Mouse (Mus musculus) heart, embryonic 16.5 days (tissue): ENCODE measurements around the gene Rgsl1. TPM values are rescaled to one million over a fixed set of nuclear protein-coding genes. Genes with fewer than 3 reads are reported as not detected.
"Not testable (repeated sequence)": the region's sequence is repeated elsewhere in the genome, so short reads cannot be mapped to it uniquely, and the experiment has no call there.

ENCODE experiments used
- ATAC-seq: fragments of 200-750 bp; cut with Nextera tagmentation; replicated peaks from 2 replicates; pipeline ENCODE4 v1.8.0; 2017; ENCODE audit warnings: moderate number of reproducible peaks; ENCODE audit not compliant: insufficient read depth, low FRiP score; ENCODE audit errors: extremely low read depth
- H3K27ac ChIP-seq: fragments of 300-500 bp; sonication (generic); 2 replicates; pipeline ENCODE4 v1.5.1; 2014; ENCODE audit warnings: mild to moderate bottlenecking, low read length, control low read depth, moderate library complexity
- H3K27me3 ChIP-seq: fragments of 300-500 bp; sonication (generic); 2 replicates; pipeline ENCODE4 v1.6.1; 2014; ENCODE audit warnings: low read length, mixed read lengths; ENCODE audit not compliant: control insufficient read depth, insufficient read depth
- H3K36me3 ChIP-seq: fragments of 300-500 bp; sonication (generic); 2 replicates; pipeline ENCODE4 v1.6.1; 2014; ENCODE audit not compliant: control insufficient read depth, insufficient read depth
- H3K4me1 ChIP-seq: fragments of 300-500 bp; sonication (generic); 2 replicates; pipeline ENCODE4 v1.6.1; 2014; ENCODE audit warnings: low read length, mixed read lengths; ENCODE audit not compliant: control insufficient read depth, insufficient read depth
- H3K4me2 ChIP-seq: fragments of 300-500 bp; sonication (generic); 2 replicates; pipeline ENCODE4 v1.6.1; 2014; ENCODE audit warnings: low read depth, mild to moderate bottlenecking, control low read depth, low read length
- H3K4me3 ChIP-seq: fragments of 300-500 bp; sonication (generic); 2 replicates; pipeline ENCODE4 v1.5.1; 2014; ENCODE audit warnings: mild to moderate bottlenecking, control low read depth, low read length
- H3K9ac ChIP-seq: fragments of 300-500 bp; sonication (generic); 2 replicates; pipeline ENCODE4 v1.6.1; 2014; ENCODE audit warnings: low read length, control low read depth
- H3K9me3 ChIP-seq: fragments of 300-500 bp; sonication (generic); replicated peaks from 2 replicates; pipeline ENCODE4 v1.6.1; 2016; ENCODE audit warnings: low read length; ENCODE audit not compliant: control insufficient read depth
- WGBS: fragments of 180-500 bp; shearing (Covaris S2); extraction: QIAGEN DNeasy Blood & Tissue Kit; methylation state at CpG from one replicate; pipeline ENCODE4 v1.1.7; 2014; 5-methylcytosine and 5-hydroxymethylcytosine counted together
- polyA plus RNA-seq: library from polyadenylated mRNA; unstranded; fragments of >200 nt; fragmentation: Nextera tagmentation; extraction: Ambion mirVana; gene quantifications from 2 replicates; pipeline ENCODE4 v1.2.1, GENCODE M21; 2015

Gene Rgsl1
- polyA plus RNA-seq, 1 experiment from 2014 or later: not detected

- not testable (repeated sequence) for H3K4me2 ChIP-seq, H3K4me3 ChIP-seq, ATAC-seq, H3K4me1 ChIP-seq, H3K36me3 ChIP-seq, H3K9me3 ChIP-seq, H3K9ac ChIP-seq, H3K27ac ChIP-seq, H3K27me3 ChIP-seq
- 56% methylated on average over 6 of the region's 6 CpGs for WGBS
Measured at GRCm38 (mm10) chr1:153769571-153769970, 74.4 kb downstream of the Rgsl1 start.

GRCm38 (mm10) chr1:153768465-153768864, 75.5 kb downstream of the Rgsl1 start:
- Histone ChIP-seq H3K9ac (no peak overlapping the region), H3K9me3 (no peaks in the 10 kb centered on the region), H3K4me1 (no peaks in the 10 kb centered on the region), H3K36me3 (no peaks in the 10 kb centered on the region), H3K4me3 (no peak overlapping the region), H3K27ac (no peak overlapping the region), H3K27me3 (no peaks in the 10 kb centered on the region), H3K4me2 (no peak overlapping the region)
- 74% methylated on average over 5 of the region's 5 CpGs for WGBS
- ATAC-seq: no peak

GRCm38 (mm10) chr1:153767281-153767680, 76.7 kb downstream of the Rgsl1 start:
- H3K36me3 ChIP-seq: peaks cover under 1% of the 10 kb centered on the region; the same call in 1 of the 2 replicates
- no peak overlapping the region for H3K27ac ChIP-seq
- no peak for ATAC-seq
- no peaks in the 10 kb centered on the region for H3K9me3 ChIP-seq
- H3K27me3 ChIP-seq: no peaks in the 10 kb centered on the region
- H3K4me3 ChIP-seq: no peak overlapping the region
- 87% methylated on average over 1 of the region's 1 CpGs for WGBS
- H3K9ac ChIP-seq: no peak overlapping the region
- H3K4me2 ChIP-seq: no peak overlapping the region
- H3K4me1 ChIP-seq: no peaks in the 10 kb centered on the region

- H3K4me2 ChIP-seq: no peak overlapping the region
- no peaks in the 10 kb centered on the region for H3K27me3 ChIP-seq
- no peaks in the 10 kb centered on the region for H3K9me3 ChIP-seq
- H3K27ac ChIP-seq: no peak overlapping the region
- ATAC-seq: no peak
- H3K4me1 ChIP-seq: no peaks in the 10 kb centered on the region
- 44% methylated on average over 8 of the region's 8 CpGs for WGBS
- H3K36me3 ChIP-seq: peaks cover 5% of the 10 kb centered on the region; the same call in 1 of the 2 replicates
- no peak overlapping the region for H3K4me3 ChIP-seq
- no peak overlapping the region for H3K9ac ChIP-seq
Measured at GRCm38 (mm10) chr1:153766298-153766697, 77.6 kb downstream of the Rgsl1 start.

GRCm38 (mm10) chr1:153764136-153764535, 79.8 kb downstream of the Rgsl1 start:
- no peak for ATAC-seq
- Histone ChIP-seq H3K4me1 (no peaks in the 10 kb centered on the region), H3K4me2 (no peak overlapping the region), H3K9ac (no peak overlapping the region), H3K27me3 (no peaks in the 10 kb centered on the region), H3K9me3 (no peaks in the 10 kb centered on the region), H3K27ac (no peak overlapping the region), H3K4me3 (no peak overlapping the region), H3K36me3 (peaks cover 10% of the 10 kb centered on the region; the same call in 1 of the 2 replicates)
- 80% methylated on average over 11 of the region's 11 CpGs for WGBS

- no peaks in the 10 kb centered on the region; the same call in 1 of the 2 replicates for H3K27me3 ChIP-seq
- peaks cover 13% of the 10 kb centered on the region; the same call in 1 of the 2 replicates for H3K36me3 ChIP-seq
- no peak overlapping the region for H3K4me2 ChIP-seq
- no peaks in the 10 kb centered on the region for H3K9me3 ChIP-seq
- no peak overlapping the region for H3K27ac ChIP-seq
- H3K4me1 ChIP-seq: peaks cover 16% of the 10 kb centered on the region
- 62% methylated on average over 25 of the region's 25 CpGs for WGBS
- H3K9ac ChIP-seq: no peak overlapping the region
- no peak for ATAC-seq
- no peak overlapping the region for H3K4me3 ChIP-seq
Measured at GRCm38 (mm10) chr1:153753725-153754464, 90.0 kb downstream of the Rgsl1 start.

GRCm38 (mm10) chr1:153752521-153752920, 91.4 kb downstream of the Rgsl1 start:
- H3K9me3 ChIP-seq: no peaks in the 10 kb centered on the region
- peak overlapping the region; percentile 71 for H3K27ac ChIP-seq
- ATAC-seq: no peak
- peak overlapping the region; percentile 65 for H3K9ac ChIP-seq
- H3K4me2 ChIP-seq: peak overlapping the region; percentile 63
- no peaks in the 10 kb centered on the region; the same call in 1 of the 2 replicates for H3K27me3 ChIP-seq
- 79% methylated on average over 6 of the region's 6 CpGs for WGBS
- H3K4me3 ChIP-seq: peak overlapping the region; percentile 48
- peaks cover 7% of the 10 kb centered on the region; the same call in 1 of the 2 replicates for H3K36me3 ChIP-seq
- H3K4me1 ChIP-seq: peaks cover 25% of the 10 kb centered on the region

GRCm38 (mm10) chr1:153751763-153752301, 92.1 kb downstream of the Rgsl1 start:
- peaks cover 32% of the 10 kb centered on the region for H3K4me1 ChIP-seq
- no peaks in the 10 kb centered on the region; the same call in 1 of the 2 replicates for H3K27me3 ChIP-seq
- peak overlapping the region; percentile 48 for H3K4me3 ChIP-seq
- H3K4me2 ChIP-seq: peak overlapping the region; percentile 63
- peak overlapping the region; percentile 71 for H3K27ac ChIP-seq
- H3K36me3 ChIP-seq: peaks cover 7% of the 10 kb centered on the region; the same call in 1 of the 2 replicates
- H3K9ac ChIP-seq: peak overlapping the region; percentile 65
- no peaks in the 10 kb centered on the region for H3K9me3 ChIP-seq
- 13% methylated on average over 13 of the region's 13 CpGs for WGBS
- peak; percentile 20 for ATAC-seq

- ATAC-seq: no peak
- H3K27ac ChIP-seq: peak overlapping the region; percentile 94
Measured at GRCm38 (mm10) chr1:153750054-153750453, 93.9 kb downstream of the Rgsl1 start.

More at GRCm38 (mm10) chr1:153750054-153750453, 93.9 kb downstream of the Rgsl1 start:
- Histone ChIP-seq H3K9me3 (no peaks in the 10 kb centered on the region), H3K4me1 (peaks cover 32% of the 10 kb centered on the region), H3K9ac (peak overlapping the region; percentile 83), H3K4me3 (peak overlapping the region; percentile 64), H3K36me3 (peaks cover 6% of the 10 kb centered on the region; the same call in 1 of the 2 replicates), H3K27me3 (no peaks in the 10 kb centered on the region; the same call in 1 of the 2 replicates), H3K4me2 (peak overlapping the region; percentile 78)
- WGBS: 56% methylated on average over 6 of the region's 6 CpGs
